Mouse (Mus musculus) embryonic facial prominence, embryonic 13.5 days (tissue): Measurements from ENCODE around the gene Pex14. TPM values are rescaled to one million over a fixed set of nuclear protein-coding genes. Genes with fewer than 3 reads are reported as not detected.

Experiments
- ATAC-seq: fragments of 200-750 bp; cut with Nextera tagmentation; 2 replicates; pipeline ENCODE4 v1.8.0; 2017; ENCODE audit warnings: low read depth; ENCODE audit not compliant: insufficient number of reproducible peaks, insufficient read depth, low FRiP score, low TSS enrichment
- H3K27ac ChIP-seq: fragments of 300-500 bp; sonication (generic); 2 replicates; pipeline ENCODE4 v1.5.1; 2015; ENCODE audit warnings: moderate library complexity, mild to moderate bottlenecking, inconsistent platforms
- H3K27me3 ChIP-seq: fragments of 300-500 bp; sonication (generic); 2 replicates; pipeline ENCODE4 v1.6.1; 2015; ENCODE audit warnings: mild to moderate bottlenecking, inconsistent platforms
- H3K36me3 ChIP-seq: fragments of 300-500 bp; sonication (generic); 2 replicates; pipeline ENCODE4 v1.6.1; 2015; ENCODE audit warnings: mild to moderate bottlenecking, inconsistent platforms
- H3K4me1 ChIP-seq: fragments of 300-500 bp; sonication (generic); 2 replicates; pipeline ENCODE4 v1.6.1; 2015; ENCODE audit warnings: inconsistent platforms
- H3K4me2 ChIP-seq: fragments of 300-500 bp; sonication (generic); 2 replicates; pipeline ENCODE4 v1.6.1; 2015; ENCODE audit warnings: moderate library complexity, mild to moderate bottlenecking, inconsistent platforms
- H3K4me3 ChIP-seq: fragments of 300-500 bp; sonication (generic); 2 replicates; pipeline ENCODE4 v1.5.1; 2015; ENCODE audit warnings: mild to moderate bottlenecking, inconsistent platforms
- H3K9ac ChIP-seq: fragments of 300-500 bp; sonication (generic); 2 replicates; pipeline ENCODE4 v1.6.1; 2015; ENCODE audit warnings: mild to moderate bottlenecking, inconsistent platforms
- H3K9me3 ChIP-seq: fragments of 300-500 bp; sonication (generic); 2 replicates; pipeline ENCODE4 v1.6.1; 2016; ENCODE audit warnings: inconsistent platforms
- WGBS: fragments of 180-500 bp; shearing (Covaris S2); methylation state at CpG from one replicate; pipeline ENCODE4 v1.1.7; 2015; ENCODE audit warnings: mixed read lengths; 5-methylcytosine and 5-hydroxymethylcytosine counted together
- polyA plus RNA-seq: library from polyadenylated mRNA; unstranded; fragments of >200 nt; fragmentation: Nextera tagmentation; extraction: Ambion mirVana; gene quantifications from 2 replicates; pipeline ENCODE4 v1.2.1, GENCODE M21; 2015

Pex14 gene
- polyA plus RNA-seq, 1 experiment from 2014 or later, result 50.2 TPM

- WGBS, result 84% methylated on average over 6 of the region's 6 CpGs
- no peaks in the 10 kb centered on the region for H3K9me3 ChIP-seq
- no peak for ATAC-seq
- H3K4me1 ChIP-seq, result peaks cover 4% of the 10 kb centered on the region; the same call in 1 of the 2 replicates
- 0 out of 2 replicates have a peak, but pooled peaks cover under 1% of the 10 kb centered on the region for H3K36me3 ChIP-seq
- no peak overlapping the region for H3K27ac ChIP-seq
- no peak overlapping the region for H3K4me3 ChIP-seq
- H3K9ac ChIP-seq, result no peak overlapping the region
- H3K27me3 ChIP-seq, result no peaks in the 10 kb centered on the region
- no peak overlapping the region for H3K4me2 ChIP-seq
Measured at GRCm38 (mm10) chr4:149019456-149019855, 80.2 kb downstream of the Pex14 start.

- no peaks in the 10 kb centered on the region for H3K9me3 ChIP-seq
- no peaks in the 10 kb centered on the region for H3K36me3 ChIP-seq
- ATAC-seq, result no peak
- no peak overlapping the region for H3K4me3 ChIP-seq
- H3K4me1 ChIP-seq, result no peaks in the 10 kb centered on the region
- no peaks in the 10 kb centered on the region for H3K27me3 ChIP-seq
- WGBS, result 88% methylated on average over 6 of the region's 6 CpGs
- H3K9ac ChIP-seq, result no peak overlapping the region
- no peak overlapping the region for H3K27ac ChIP-seq
- H3K4me2 ChIP-seq, result no peak overlapping the region
Measured at GRCm38 (mm10) chr4:149006756-149007155, 92.9 kb downstream of the Pex14 start.

GRCm38 (mm10) chr4:149006107-149006506 is 93.6 kb downstream of the Pex14 start:
- Histone ChIP-seq H3K27ac (no peak overlapping the region), H3K36me3 (no peaks in the 10 kb centered on the region), H3K4me3 (no peak overlapping the region), H3K9ac (no peak overlapping the region), H3K27me3 (no peaks in the 10 kb centered on the region), H3K4me2 (no peak overlapping the region), H3K4me1 (no peaks in the 10 kb centered on the region), H3K9me3 (no peaks in the 10 kb centered on the region)
- WGBS, result 88% methylated on average over 3 of the region's 3 CpGs
- no peak for ATAC-seq

GRCm38 (mm10) chr4:149002441-149003093 is 97.1 kb downstream of the Pex14 start:
- no peaks in the 10 kb centered on the region for H3K27me3 ChIP-seq
- no peak overlapping the region for H3K4me3 ChIP-seq
- ATAC-seq, result no peak
- H3K4me2 ChIP-seq, result no peak overlapping the region
- no peaks in the 10 kb centered on the region for H3K9me3 ChIP-seq
- H3K4me1 ChIP-seq, result no peaks in the 10 kb centered on the region
- no peaks in the 10 kb centered on the region for H3K36me3 ChIP-seq
- 89% methylated on average over 11 of the region's 11 CpGs for WGBS
- H3K9ac ChIP-seq, result no peak overlapping the region
- no peak overlapping the region for H3K27ac ChIP-seq

- no peak overlapping the region for H3K4me3 ChIP-seq
Measured at GRCm38 (mm10) chr4:149001515-149001914, 98.2 kb downstream of the Pex14 start.

GRCm38 (mm10) chr4:149000746-149001145 is 98.9 kb downstream of the Pex14 start:
- no peaks in the 10 kb centered on the region for H3K27me3 ChIP-seq
- H3K4me2 ChIP-seq, result no peak overlapping the region
- WGBS, result 93% methylated on average over 6 of the region's 6 CpGs

More at GRCm38 (mm10) chr4:149001515-149001914, 98.2 kb downstream of the Pex14 start:
- 89% methylated on average over 5 of the region's 5 CpGs for WGBS
- H3K36me3 ChIP-seq, result no peaks in the 10 kb centered on the region
- ATAC-seq, result no peak
- no peak overlapping the region for H3K27ac ChIP-seq
- no peaks in the 10 kb centered on the region for H3K4me1 ChIP-seq
- no peak overlapping the region for H3K4me2 ChIP-seq
- no peak overlapping the region for H3K9ac ChIP-seq
- H3K9me3 ChIP-seq, result no peaks in the 10 kb centered on the region
- H3K27me3 ChIP-seq, result no peaks in the 10 kb centered on the region

GRCm38 (mm10) chr4:148993948-148994347 is 105.7 kb downstream of the Pex14 start:
- no peaks in the 10 kb centered on the region for H3K9me3 ChIP-seq
- peaks cover 13% of the 10 kb centered on the region for H3K4me1 ChIP-seq
- no peak overlapping the region for H3K4me3 ChIP-seq
- ATAC-seq, result no peak
- WGBS, result 63% methylated on average over 5 of the region's 5 CpGs
- H3K4me2 ChIP-seq, result no peak overlapping the region
- H3K9ac ChIP-seq, result no peak overlapping the region
- H3K27me3 ChIP-seq, result no peaks in the 10 kb centered on the region
- H3K27ac ChIP-seq, result no peak overlapping the region
- no peaks in the 10 kb centered on the region for H3K36me3 ChIP-seq

More at GRCm38 (mm10) chr4:149000746-149001145, 98.9 kb downstream of the Pex14 start:
- Histone ChIP-seq H3K4me3 (no peak overlapping the region), H3K4me1 (no peaks in the 10 kb centered on the region), H3K9me3 (no peaks in the 10 kb centered on the region), H3K36me3 (no peaks in the 10 kb centered on the region), H3K27ac (no peak overlapping the region), H3K9ac (no peak overlapping the region)
- no peak for ATAC-seq

GRCm38 (mm10) chr4:148990038-148990437 is 109.6 kb downstream of the Pex14 start:
- H3K4me2 ChIP-seq, result no peak overlapping the region
- H3K4me1 ChIP-seq, result peaks cover 45% of the 10 kb centered on the region
- H3K9ac ChIP-seq, result no peak overlapping the region
- peaks cover 9% of the 10 kb centered on the region for H3K27me3 ChIP-seq
- no peak overlapping the region for H3K4me3 ChIP-seq
- H3K27ac ChIP-seq, result no peak overlapping the region
- no peaks in the 10 kb centered on the region for H3K9me3 ChIP-seq
- ATAC-seq, result no peak
- no peaks in the 10 kb centered on the region for H3K36me3 ChIP-seq
- WGBS, result 26% methylated on average over 2 of the region's 2 CpGs

- peaks cover 4% of the 10 kb centered on the region; the same call in 1 of the 2 replicates for H3K36me3 ChIP-seq
- H3K4me2 ChIP-seq, result peak overlapping the region; percentile 19; the same call in 1 of the 2 replicates
- peaks cover 57% of the 10 kb centered on the region for H3K4me1 ChIP-seq
- H3K4me3 ChIP-seq, result no peak overlapping the region
- H3K9me3 ChIP-seq, result no peaks in the 10 kb centered on the region
- 0 out of 2 replicates have a peak overlapping the region, but pooled peaks have one; percentile 27 for H3K9ac ChIP-seq
- peaks cover 15% of the 10 kb centered on the region for H3K27me3 ChIP-seq
- no peak for ATAC-seq
- 0 out of 2 replicates have a peak overlapping the region, but pooled peaks have one; percentile 16 for H3K27ac ChIP-seq
- 18% methylated on average over 24 of the region's 24 CpGs for WGBS
Measured at GRCm38 (mm10) chr4:148985541-148986476, 113.9 kb downstream of the Pex14 start.

GRCm38 (mm10) chr4:148984701-148985540 is 114.8 kb downstream of the Pex14 start:
- WGBS, result 23% methylated on average over 19 of the region's 19 CpGs
- H3K36me3 ChIP-seq, result peaks cover 4% of the 10 kb centered on the region; the same call in 1 of the 2 replicates

GRCm38 (mm10) chr4:148982274-148982673 is 117.4 kb downstream of the Pex14 start:
- ATAC-seq, result no peak
- peaks cover 15% of the 10 kb centered on the region for H3K27me3 ChIP-seq
- no peak overlapping the region for H3K27ac ChIP-seq
- peaks cover 4% of the 10 kb centered on the region; the same call in 1 of the 2 replicates for H3K36me3 ChIP-seq
- no peak overlapping the region for H3K4me2 ChIP-seq
- H3K9ac ChIP-seq, result no peak overlapping the region
- no peaks in the 10 kb centered on the region for H3K9me3 ChIP-seq
- H3K4me1 ChIP-seq, result peaks cover 56% of the 10 kb centered on the region
- H3K4me3 ChIP-seq, result no peak overlapping the region
- 65% methylated on average over 6 of the region's 6 CpGs for WGBS

More at GRCm38 (mm10) chr4:148984701-148985540, 114.8 kb downstream of the Pex14 start:
- peak overlapping the region; percentile 10; the same call in 1 of the 2 replicates for H3K4me2 ChIP-seq
- no peaks in the 10 kb centered on the region for H3K9me3 ChIP-seq
- no peak overlapping the region for H3K4me3 ChIP-seq
- ATAC-seq, result peak; percentile 28; the same call in 1 of the 2 replicates
- H3K27ac ChIP-seq, result no peak overlapping the region
- H3K4me1 ChIP-seq, result peaks cover 50% of the 10 kb centered on the region
- no peak overlapping the region for H3K9ac ChIP-seq
- peaks cover 15% of the 10 kb centered on the region for H3K27me3 ChIP-seq
